Mouse (Mus musculus): ENCODE results near the gene Neurl2.
A peak's percentile ranks its signal among the peaks of the same experiment; 100 is the strongest.
"Not testable (repeated sequence)": the region's sequence is repeated elsewhere in the genome, so short reads cannot be mapped to it uniquely, and the experiment has no call there.

Neurl2 gene

DNA sequence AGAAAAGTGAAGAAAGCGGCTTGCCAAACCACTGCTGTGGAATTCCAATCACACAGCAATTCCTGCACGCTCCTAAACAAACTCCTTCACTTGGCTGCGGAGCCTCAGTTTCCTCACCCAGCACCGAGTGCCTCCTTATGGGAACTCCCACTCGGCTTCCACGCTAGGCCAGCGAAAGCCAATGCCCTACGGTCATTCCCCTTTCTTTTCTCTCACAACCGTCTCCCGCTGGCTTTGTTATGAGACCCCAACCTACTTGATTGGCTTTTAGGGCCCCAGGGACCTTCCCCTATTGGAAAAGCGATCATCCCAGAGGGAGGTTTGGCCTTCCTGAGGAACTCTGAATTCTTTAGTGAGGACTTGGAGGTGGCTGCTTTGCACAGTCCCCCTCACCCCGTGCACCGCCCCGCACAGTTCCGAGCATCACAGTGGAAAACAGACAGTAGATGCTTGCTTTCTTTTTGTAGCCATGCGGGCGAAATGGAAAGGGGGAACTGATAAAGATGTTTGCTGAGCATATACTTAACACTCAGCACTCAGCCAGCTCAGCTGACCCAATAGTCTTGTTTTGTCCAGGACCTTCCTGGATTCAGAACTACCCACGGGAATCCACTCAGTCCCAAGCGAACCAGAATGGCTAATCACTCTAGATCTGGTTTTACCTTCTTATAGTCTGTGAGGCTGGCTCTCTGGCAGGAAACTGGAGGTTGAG is 24.7 kb upstream of the Neurl2 start:
- no peak for DNase-seq

DNA sequence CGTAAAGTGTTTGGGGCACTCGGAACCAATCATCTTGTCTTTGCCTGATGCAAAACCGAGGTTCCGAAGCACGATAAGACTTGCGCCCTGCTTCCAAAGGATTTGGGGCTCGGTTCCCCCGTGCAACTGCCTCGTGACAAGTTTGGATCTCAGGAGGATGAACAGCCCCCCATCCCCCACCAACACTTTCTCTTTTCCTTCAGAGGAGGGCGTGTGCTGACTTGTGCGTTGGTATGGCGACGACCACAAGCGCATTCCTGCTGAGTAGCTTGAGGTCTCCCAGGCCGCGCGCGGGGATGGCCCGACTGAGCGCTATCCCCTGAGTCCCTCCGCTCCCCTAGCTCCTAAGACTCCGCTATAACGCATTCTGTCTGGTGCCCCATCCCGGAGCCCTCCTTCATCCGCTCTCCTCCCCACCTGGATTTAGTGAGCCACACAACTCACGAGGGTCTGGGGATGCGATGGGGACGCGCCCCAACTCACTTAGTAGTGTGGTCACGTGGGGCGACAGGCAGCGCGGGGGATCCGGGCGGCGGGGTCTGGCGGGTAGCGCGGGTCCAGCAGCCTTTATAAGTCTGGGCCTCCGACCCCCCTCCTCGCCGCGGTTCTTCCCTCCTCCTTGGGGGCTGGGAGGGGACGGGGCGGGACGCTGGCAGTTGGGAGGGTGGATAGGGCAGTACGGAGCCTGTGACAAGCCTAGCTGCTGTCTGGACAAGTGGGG is 24.0 kb upstream of the Neurl2 start, which contains the start of gene Pltp:
Gene Pltp, minus strand, starts transcription at position 611 of the 721 bp plus-strand sequence.
- DNase-seq: peak in 1 of 2 experiments; percentile 53

DNA sequence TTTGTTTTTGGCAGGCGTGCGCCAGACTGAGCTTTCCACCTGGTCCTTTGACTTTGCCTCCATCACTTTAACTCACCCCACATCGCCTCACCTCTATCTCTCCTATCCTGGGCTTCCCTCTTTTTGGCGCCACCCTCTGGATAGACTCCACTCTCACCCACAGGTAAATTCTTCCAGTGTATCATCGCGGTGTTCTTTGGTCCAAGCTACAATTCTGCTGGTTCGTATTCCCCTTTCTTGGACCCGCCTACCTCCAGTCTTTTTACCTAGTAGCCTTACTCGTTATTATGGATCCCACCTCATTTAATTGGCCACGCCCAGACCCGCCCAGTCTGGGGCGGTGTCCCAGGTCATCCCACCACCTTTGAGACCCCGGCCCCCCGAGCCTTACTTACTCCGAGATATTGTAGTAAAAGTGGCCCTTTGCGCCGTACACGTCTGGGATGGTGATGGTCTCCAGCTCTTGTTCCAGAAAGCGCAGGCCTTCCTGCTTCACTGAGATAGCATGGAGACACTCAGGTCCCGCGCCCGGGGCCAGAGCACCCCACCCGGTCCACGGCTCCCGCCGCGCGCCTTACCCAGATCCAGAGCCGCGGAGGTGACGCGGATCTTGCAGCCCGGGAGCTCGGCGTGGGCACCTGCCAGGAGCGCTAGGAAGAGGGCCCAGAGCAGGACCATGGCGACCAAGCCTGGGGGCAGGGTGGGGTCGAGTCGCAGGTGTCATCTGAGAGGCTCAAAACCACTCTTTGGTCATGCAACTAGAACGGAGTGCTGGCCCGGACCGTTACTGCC is 23.2 kb upstream of the Neurl2 start:
- peak; percentile 37 to 61 for DNase-seq

DNA sequence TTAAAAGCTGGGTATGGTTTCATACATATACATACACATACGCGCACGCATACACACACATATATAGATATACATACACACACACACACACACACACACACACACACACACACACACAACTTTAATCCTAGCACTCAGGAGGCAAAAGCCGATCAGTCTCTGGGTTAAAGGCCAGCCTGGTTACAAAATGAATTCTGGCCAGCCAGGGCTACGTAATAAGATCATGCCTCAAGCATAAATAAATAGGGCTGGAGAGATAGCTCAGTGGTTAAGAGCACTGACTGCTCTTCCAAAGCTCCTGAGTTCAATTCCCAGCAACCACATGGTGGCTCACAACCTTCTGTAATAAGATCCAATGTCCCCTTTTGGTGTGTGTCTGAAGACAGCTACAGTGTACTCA is 22.3 kb upstream of the Neurl2 start:
- not testable (repeated sequence) for DNase-seq

DNA sequence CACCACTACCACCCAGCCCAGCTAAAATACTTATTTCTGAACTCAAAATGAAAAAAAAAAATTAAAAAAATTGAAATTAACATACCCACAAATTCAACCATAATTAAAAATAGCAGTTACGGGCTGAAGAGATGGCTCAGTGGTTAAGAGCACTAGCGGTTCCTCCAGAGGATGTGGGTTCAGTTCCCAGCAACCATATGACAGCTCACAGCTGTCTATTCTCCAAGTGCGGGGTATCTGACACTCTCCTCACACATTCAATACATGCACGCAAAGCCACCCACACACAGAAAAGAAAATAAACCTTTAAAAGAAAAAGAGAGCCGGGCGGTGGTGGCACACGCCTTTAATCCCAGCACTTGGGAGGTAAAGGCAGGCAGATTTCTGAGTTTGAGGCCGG is 16.8 kb upstream of the Neurl2 start:
- no peak for DNase-seq

DNA sequence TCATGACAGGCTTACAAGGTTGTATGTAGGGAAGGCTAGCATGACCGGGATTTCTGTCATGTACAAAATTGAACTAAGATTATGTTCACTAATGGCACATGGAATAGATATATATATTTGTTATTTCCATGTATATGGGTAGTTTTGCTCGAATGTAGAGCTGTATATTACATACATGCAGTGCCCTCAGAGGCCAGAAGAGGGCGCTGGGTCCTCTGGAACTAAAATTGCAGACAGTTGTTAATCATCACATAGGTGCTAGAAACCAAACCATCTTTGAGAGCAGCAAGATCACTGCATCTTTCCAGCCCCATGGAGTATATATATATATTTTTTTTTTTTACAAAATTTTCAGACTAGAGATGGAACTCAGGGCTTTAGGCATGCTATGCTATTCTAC is 12.5 kb upstream of the Neurl2 start:
- no peak for DNase-seq

DNA sequence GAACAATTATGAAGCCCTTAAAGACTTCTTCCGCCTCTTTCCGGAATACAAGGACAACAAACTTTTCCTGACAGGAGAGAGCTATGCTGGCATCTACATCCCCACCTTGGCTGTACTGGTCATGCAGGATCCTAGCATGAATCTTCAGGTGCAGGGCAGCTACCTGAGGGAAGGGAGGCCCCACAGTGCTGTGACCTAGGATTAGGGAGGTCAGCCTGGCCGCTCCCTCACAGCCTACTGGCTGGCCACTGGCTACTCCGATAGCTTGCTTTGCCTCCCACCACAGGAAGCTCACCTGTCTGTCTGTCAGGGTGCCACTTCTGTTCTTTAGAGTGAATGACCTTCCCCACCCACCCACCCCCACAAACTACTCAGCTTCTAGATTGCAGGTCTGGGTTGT is 1.9 kb upstream of the Neurl2 start:
- DNase-seq: no peak

DNA sequence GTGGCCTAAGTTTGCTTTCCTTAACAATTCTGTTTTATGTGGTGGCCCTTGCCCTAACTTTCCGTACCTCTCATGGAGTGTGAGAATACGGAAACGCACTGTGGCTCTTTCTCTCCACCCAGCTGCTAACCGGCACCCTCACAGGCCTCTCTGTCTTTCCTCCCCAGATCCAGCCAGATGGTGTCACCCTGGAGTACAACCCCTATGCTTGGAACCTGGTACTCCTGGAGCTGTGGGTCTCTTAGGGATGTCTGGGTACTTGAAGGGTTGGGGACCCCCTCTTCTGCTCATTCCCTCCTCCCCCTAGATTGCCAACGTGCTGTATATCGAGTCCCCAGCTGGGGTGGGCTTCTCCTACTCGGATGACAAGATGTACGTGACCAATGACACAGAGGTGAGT is 1.3 kb upstream of the Neurl2 start:
- peak in 1 of 2 experiments; percentile 38 for DNase-seq

DNA sequence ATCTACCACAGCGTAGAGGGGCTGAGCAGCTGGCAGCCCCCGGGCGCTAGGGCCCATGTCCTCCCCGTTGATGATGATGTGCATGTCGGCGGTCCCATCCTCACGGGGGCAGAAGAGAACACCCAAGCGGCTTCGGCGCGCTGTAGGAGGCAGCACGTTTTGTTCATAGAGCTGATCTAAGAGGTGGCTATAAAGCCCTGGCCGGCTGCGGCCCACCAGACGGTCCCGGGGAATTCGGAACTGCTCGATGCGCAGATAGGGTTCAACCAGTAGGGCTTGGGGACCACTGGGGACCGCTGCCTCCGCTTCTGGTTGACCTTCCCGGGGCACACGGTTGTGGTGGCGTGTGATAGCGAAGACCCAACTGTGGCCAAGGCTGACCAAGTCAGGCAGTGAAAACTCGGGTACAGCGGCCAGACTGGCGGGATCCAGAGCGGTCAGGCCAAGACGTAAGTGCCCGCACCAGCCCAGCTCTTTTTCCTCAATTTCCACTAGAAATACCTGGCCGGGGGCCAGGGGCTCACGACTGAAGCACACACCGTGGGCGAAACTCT is 431 bp downstream of the Neurl2 start, which contains the start of gene Ctsa:
Gene Ctsa, plus strand, starts transcription at position 126 of the 554 bp plus-strand sequence.
- DNase-seq: peak; percentile 82 to 84

DNA sequence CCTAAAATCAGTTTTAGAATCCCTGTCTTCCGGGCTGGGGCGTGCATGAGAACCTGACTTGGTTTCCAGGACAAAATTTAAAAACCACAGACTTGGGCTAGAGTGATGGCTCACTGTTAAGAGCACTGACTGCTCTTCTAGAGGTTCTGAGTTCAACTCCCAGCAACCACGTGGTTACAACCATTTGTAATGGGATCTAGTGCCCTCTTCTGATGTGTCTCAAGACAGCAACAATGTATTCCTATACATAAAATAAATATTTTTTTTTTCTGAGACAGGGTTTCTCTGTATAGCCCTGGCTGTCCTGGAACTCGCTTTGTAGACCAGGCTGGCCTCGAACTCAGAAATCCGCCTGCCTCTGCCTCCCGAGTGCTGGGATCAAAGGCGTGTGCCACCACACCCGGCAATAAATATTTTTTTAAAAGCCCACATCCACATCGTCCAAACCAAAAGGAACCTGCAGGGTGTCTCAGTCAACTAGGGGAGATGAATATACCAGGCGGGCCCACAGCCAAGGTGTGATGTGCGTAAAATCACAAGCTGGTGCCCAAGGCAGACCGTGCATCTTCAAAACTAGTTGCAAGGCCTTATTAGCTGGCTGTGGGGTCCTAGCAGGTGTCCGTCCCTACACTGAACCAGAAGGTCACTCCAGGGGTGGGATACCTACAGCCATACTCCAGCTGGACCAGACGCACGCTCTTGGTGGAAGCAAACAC is 1.1 kb downstream of the Neurl2 start:
- DNase-seq: peak in 1 of 2 experiments; percentile 63

DNA sequence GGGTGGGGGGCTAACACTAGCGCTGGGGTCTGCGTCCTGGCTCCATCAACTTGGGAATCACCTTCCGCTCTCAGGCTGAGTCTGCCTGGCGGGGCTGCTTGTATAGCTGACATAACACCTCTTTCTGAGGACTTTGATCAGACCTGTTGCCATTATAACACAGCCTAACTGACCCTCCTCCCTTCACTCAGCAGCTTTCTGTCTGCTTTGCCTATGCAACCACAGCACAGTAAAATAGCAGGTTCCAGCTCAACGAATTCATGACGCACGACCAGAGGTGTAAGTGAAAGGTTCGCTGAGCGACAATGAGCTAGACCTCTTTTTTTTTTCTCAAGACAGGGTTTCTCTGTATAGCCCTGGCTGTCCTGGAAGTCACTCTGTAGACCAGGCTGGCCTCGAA is 2.2 kb downstream of the Neurl2 start:
- DNase-seq: no peak

DNA sequence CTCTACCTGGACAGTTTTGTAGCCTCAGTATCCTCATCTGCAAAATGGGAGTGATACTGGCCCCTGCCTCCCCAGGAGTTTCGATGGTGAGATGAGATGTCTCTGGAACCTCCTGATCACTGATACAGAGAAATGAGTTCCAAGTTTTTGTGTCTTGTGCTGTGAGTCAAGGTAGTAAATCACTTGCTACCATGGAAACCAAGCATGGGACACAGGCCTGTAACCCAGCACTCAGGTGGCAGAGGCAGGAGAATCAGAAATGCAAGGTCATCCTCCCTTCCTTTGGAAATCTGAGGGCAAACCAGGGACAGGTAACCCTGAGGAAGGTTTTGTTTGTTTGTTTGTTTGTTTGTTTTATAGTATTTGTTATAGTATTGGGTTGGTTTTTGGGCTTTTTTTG is 4.2 kb downstream of the Neurl2 start:
- no peak for DNase-seq

DNA sequence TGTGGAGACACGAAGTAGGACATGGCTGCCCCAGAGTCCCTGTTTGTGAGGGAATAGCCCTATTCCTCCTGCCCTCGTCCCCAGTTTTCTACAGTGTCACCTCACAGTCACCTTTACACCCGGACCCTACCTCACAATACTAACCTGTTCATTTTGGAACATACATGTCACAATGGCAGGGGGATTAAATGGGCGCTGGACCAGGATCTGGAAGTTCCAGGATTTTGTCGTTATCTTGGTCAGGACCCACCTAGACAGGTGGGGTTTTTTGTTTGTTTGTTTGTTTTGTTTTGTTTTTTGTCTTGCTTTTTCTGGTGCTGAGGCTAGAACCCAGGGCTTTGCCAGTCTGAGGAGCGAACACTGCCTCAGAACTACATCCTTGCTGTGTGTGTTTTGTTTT is 4.8 kb downstream of the Neurl2 start, which contains the start of gene Spata25:
Gene Spata25, minus strand, starts transcription at position 101 of the 400 bp plus-strand sequence.
- no peak for DNase-seq

DNA sequence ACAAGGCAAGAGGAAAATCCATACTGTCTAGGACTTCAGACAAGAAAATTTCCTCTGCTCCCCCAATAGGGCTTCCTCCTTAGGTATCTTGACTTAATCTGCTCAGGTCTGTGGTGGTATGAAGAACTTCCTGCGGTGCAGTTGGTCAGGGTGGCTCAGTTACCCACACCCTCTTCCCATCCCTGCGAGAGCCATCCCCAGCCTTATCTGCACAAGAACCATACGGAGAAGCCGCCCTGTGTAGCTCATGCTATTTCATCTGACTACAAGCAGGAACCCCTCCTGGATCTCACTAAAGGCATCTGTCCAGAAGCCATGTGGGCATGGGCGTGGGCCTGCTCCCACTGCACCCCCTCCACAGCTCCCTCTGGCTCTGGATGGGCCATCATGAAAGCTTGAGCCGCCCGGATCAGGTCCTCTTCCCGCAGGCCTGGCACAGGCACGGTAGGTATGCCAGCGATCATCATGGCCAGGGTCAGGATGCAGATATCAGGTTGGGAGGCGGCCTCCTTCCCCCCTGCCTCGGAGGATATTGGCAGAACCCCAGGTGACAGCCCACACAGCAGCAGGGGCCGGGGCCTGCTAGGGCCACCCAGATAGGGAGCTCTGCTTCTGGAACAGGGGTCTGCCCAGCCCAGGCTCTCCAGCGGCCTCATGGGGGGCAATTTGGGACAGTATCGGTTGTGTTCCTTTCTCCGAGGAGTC is 6.0 kb downstream of the Neurl2 start:
- DNase-seq: peak in 1 of 2 experiments; percentile 18

DNA sequence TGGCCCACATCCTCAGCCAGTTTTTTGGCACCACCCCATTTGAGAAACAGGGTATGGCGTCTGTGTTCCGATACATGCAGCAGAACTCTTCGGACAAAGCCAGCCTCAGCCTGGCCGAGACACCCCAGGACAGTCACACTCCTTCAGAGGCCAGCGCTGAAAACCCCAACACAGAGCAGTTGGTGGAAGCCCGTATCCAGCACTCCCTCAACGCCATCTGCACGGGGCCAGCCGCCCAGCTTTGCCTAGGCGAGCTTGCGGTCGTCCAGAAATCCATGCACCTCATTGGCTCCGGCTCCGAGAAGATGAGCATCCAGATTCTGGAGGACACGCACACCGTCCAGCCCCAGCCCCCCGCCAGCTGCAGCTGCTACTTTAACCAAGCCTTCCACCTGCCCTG is 7.7 kb downstream of the Neurl2 start:
- no peak for DNase-seq

DNA sequence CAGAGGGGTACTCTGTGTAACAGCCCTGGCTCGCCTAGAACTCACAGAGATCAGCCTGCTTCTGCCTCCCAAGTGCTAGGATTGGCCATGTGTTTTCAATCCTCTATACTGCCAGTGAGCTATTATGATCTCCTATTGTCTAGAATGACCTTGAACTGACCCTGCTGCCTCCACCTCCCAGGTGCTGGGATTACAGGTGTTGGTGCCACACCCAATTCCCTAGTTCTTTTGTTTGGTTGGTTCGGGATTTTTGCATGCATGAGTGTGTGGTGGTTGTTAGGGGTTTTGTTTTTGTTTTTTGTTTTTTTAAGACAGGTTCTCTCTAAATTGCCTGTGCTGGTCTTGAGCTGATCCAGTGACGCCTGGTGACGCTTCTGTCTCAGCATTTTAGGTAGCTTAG is 9.3 kb downstream of the Neurl2 start:
- no peak for DNase-seq

DNA sequence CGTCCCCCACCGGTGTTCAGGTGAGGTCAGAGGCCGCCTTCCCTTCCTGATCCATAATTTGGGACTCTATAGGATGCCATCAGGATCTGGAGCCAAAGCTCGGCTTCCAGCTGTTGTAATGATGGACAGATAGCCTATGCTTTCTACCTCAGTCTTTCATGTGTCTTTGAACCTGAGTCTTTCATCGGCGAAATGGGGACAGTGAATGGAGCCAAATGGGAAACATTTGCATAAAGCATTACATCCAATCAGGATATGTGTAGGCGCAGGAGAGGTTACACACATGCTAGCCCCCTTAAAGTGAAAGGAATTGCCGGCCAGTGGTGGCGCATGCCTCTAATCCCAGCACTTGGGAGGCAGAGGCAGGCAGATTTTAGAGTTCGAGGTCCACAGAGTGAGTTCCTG is 10.1 kb downstream of the Neurl2 start:
- DNase-seq: no peak

DNA sequence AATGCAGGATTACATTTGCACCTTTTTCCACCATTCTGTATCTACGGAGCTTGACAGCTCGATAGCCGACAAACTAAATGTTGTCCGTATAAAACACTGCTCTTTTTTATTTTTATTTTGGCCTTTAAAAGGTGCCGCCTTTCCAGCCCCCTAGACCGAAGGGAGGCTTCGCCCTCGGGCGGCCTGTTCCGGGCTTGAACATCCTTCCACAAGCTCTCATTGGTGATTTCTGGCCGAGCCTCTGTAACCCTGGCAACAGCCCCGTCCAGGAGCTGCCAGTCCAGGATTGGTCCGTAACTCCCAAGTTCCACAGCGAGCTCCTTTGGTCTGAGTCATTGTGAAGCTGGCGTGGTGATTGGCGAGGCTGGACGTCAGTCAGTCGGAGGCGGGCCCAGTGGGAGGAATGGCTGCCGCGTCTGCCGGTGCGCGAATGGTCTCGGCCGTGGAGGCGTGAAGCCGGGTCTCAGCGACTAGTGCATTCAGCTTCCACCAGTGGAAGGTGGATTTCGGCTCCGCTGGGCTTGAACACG is 10.6 kb downstream of the Neurl2 start, which contains the start of gene Zswim1:
Gene Zswim1, plus strand, starts transcription at position 51 of the 530 bp plus-strand sequence.
- DNase-seq: peak; percentile 100

DNA sequence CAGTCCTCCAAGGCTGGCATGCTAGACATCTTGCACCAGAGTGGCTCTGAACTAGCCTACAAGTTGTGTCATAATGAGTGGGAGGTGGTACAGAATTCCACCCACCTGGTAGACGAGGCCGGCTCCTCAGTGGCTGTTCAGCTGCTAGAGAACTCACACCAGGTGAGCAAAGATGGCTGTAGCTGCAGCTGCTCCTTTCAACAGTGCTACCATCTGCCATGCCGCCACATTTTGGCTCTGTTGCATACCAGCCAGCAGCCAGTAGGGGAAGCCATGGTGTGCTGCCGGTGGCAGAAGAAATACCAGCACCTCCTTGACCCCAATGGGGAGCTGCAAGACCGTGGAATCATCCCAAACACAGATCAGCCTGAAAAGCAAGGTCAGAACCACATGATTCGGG is 12.2 kb downstream of the Neurl2 start:
- peak; percentile 52 to 57 for DNase-seq

DNA sequence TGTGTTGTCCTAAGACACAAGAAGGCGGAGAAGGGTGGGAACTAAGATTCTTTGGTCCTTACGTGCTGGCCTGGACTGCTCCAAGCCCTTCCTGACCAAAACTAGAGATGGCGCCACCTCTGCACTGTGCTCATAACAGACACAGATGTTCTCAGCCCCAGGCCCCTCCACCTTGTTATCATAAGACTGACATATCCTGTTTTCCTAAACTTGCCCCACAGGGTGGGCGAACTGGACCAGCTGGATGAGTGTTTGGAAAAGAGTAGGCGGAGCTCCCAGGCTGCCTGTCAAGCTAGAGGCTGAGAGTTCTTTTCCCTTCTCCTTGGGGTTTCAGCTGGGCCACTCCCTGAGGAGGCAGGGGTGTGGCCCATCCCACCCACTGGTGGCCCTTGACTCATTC is 15.6 kb downstream of the Neurl2 start:
- DNase-seq: no peak

DNA sequence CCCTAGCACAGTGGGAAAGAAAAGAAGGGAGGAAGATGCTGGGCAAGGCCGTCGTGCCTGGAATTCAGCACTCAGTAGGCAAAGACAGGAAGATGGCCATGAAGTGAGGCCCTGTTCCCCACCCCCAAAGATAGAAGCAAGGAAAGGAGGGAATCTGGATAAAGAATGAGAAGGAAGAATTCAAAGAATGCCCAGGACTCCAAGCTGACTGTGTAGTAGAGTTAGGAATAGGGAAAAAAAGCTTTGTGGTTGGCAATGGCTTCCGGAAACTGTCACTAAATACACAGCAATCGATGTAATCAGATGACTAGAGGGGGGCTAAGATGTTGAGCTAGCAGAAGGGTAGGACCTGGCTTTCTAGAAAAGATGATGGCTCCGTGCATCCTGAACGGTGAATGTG is 16.1 kb downstream of the Neurl2 start:
- no peak for DNase-seq
